Mouse (Mus musculus) heart, embryonic 13.5 days (tissue): Measurements from ENCODE around the gene Iqcf3. TPM values are rescaled to one million over a fixed set of nuclear protein-coding genes. Genes with fewer than 3 reads are reported as not detected.
"Not testable (repeated sequence)": the region's sequence is repeated elsewhere in the genome, so short reads cannot be mapped to it uniquely, and the experiment has no call there.

ENCODE experiments used
- ATAC-seq: fragments of 200-750 bp; cut with Nextera tagmentation; 2 replicates; pipeline ENCODE4 v1.8.0; 2017; ENCODE audit warnings: moderate TSS enrichment; ENCODE audit not compliant: insufficient number of reproducible peaks, low FRiP score, low TSS enrichment; ENCODE audit errors: extremely low read depth
- H3K27ac ChIP-seq: fragments of 300-500 bp; sonication (generic); replicated peaks from 2 replicates; pipeline ENCODE4 v1.5.1; 2015; ENCODE audit warnings: moderate library complexity, mild to moderate bottlenecking, inconsistent platforms
- H3K27me3 ChIP-seq: fragments of 300-500 bp; sonication (generic); replicated peaks from 2 replicates; pipeline ENCODE4 v1.6.1; 2015; ENCODE audit warnings: mild to moderate bottlenecking, inconsistent platforms
- H3K36me3 ChIP-seq: fragments of 300-500 bp; sonication (generic); 2 replicates; pipeline ENCODE4 v1.6.1; 2015; ENCODE audit warnings: mild to moderate bottlenecking, inconsistent platforms
- H3K4me1 ChIP-seq: fragments of 300-500 bp; sonication (generic); 2 replicates; pipeline ENCODE4 v1.6.1; 2015; ENCODE audit warnings: inconsistent platforms
- H3K4me2 ChIP-seq: fragments of 300-500 bp; sonication (generic); 2 replicates; pipeline ENCODE4 v1.6.1; 2015; ENCODE audit warnings: inconsistent platforms, mild to moderate bottlenecking, moderate library complexity
- H3K4me3 ChIP-seq: fragments of 300-500 bp; sonication (generic); 2 replicates; pipeline ENCODE4 v1.5.1; 2015; ENCODE audit warnings: moderate library complexity, mild to moderate bottlenecking, inconsistent platforms
- H3K9ac ChIP-seq: fragments of 300-500 bp; sonication (generic); 2 replicates; pipeline ENCODE4 v1.6.1; 2015; ENCODE audit warnings: inconsistent platforms, mild to moderate bottlenecking, moderate library complexity
- H3K9me3 ChIP-seq: fragments of 300-500 bp; sonication (generic); 2 replicates; pipeline ENCODE4 v1.6.1; 2016; ENCODE audit warnings: inconsistent platforms
- WGBS: fragments of 180-500 bp; shearing (Covaris S2); methylation state at CpG from one replicate; pipeline ENCODE4 v1.1.7; 2015; ENCODE audit warnings: mixed read lengths; 5-methylcytosine and 5-hydroxymethylcytosine counted together
- polyA plus RNA-seq: library from polyadenylated mRNA; unstranded; fragments of >200 nt; fragmentation: Nextera tagmentation; extraction: Ambion mirVana; gene quantifications from 2 replicates; pipeline ENCODE4 v1.2.1, GENCODE M21; 2015

Iqcf3 gene
- polyA plus RNA-seq, 1 experiment from 2014 or later: not detected

DNA sequence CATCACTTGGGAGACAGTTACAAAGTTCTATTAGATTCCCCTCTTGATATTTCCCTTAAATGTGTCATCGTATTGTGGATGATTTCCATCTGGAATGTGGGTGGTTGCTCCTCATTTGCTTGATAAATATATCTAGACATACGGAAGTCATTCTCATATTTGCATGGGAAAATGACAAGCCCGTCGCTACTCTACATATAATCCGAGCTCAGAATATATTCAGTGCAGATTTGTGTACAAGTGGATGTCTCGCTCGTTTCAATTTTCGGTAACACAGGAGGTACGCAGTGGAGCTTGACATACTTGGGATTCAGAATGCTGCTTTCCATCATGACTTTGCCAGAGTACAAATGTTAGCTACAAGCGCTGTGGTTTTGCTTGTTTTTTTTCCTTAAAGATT lies 52.1 kb downstream of the Iqcf3 start:
- peaks cover 14% of the 10 kb centered on the region for H3K4me1 ChIP-seq
- H3K9me3 ChIP-seq: no peaks in the 10 kb centered on the region
- H3K4me2 ChIP-seq: no peak overlapping the region
- H3K9ac ChIP-seq: no peak overlapping the region
- H3K4me3 ChIP-seq: no peak overlapping the region
- H3K36me3 ChIP-seq: no peaks in the 10 kb centered on the region
- H3K27ac ChIP-seq: no peak overlapping the region
- WGBS: 85% methylated on average over 10 of the region's 10 CpGs
- no peak for ATAC-seq
- peaks cover 38% of the 10 kb centered on the region for H3K27me3 ChIP-seq

DNA sequence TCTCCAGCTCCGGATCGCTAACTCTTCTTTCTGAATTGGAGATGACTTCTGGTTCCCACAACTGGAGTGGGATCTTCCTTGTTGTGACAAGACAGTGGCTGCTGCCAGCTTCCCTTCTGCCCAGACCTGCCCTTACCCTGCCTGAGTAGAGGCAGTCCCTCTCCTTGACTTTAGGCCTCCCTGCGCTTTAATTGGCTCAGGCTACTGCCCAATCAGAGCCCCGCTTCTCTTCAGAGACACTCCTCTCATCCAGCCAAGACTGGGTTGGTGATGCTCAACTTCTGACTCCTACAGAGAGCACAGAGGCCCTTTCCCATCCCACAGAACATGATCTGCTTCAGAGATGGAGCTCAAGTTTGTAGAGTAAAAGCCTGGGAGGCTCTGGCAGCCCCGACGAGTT lies 57.2 kb downstream of the Iqcf3 start:
- ATAC-seq: no peak
- no peaks in the 10 kb centered on the region for H3K4me1 ChIP-seq
- H3K9me3 ChIP-seq: no peaks in the 10 kb centered on the region
- H3K9ac ChIP-seq: no peak overlapping the region
- no peaks in the 10 kb centered on the region for H3K36me3 ChIP-seq
- H3K27me3 ChIP-seq: peaks cover 27% of the 10 kb centered on the region
- H3K4me2 ChIP-seq: no peak overlapping the region
- no peak overlapping the region for H3K27ac ChIP-seq
- WGBS: 58% methylated on average over 6 of the region's 6 CpGs
- H3K4me3 ChIP-seq: no peak overlapping the region

GRCm38 (mm10) chr9:106501846-106502245 lies 59.6 kb downstream of the Iqcf3 start:
- WGBS: 78% methylated on average over 22 of the region's 22 CpGs
- peaks cover 16% of the 10 kb centered on the region; the same call in 1 of the 2 replicates for H3K27me3 ChIP-seq
- H3K4me3 ChIP-seq: no peak overlapping the region
- no peaks in the 10 kb centered on the region for H3K36me3 ChIP-seq
- no peaks in the 10 kb centered on the region for H3K4me1 ChIP-seq
- no peak overlapping the region for H3K27ac ChIP-seq
- H3K9ac ChIP-seq: no peak overlapping the region
- ATAC-seq: no peak
- no peak overlapping the region for H3K4me2 ChIP-seq
- H3K9me3 ChIP-seq: no peaks in the 10 kb centered on the region

GRCm38 (mm10) chr9:106499667-106500066 lies 61.8 kb downstream of the Iqcf3 start, which contains the start of gene Iqcf1:
Gene Iqcf1, plus strand, starts transcription at chr9:106499967.
- Histone ChIP-seq H3K27me3 (peaks cover 12% of the 10 kb centered on the region; the same call in 1 of the 2 replicates), H3K4me2 (no peak within 1 kb of the TSS), H3K9ac (no peak within 1 kb of the TSS), H3K27ac (no peak within 1 kb of the TSS), H3K9me3 (no peaks in the 10 kb centered on the region), H3K36me3 (no peaks in the 10 kb centered on the region), H3K4me3 (no peak within 1 kb of the TSS), H3K4me1 (no peaks in the 10 kb centered on the region)
- 83% methylated on average over 6 of the region's 6 CpGs for WGBS
- ATAC-seq: no peak

DNA sequence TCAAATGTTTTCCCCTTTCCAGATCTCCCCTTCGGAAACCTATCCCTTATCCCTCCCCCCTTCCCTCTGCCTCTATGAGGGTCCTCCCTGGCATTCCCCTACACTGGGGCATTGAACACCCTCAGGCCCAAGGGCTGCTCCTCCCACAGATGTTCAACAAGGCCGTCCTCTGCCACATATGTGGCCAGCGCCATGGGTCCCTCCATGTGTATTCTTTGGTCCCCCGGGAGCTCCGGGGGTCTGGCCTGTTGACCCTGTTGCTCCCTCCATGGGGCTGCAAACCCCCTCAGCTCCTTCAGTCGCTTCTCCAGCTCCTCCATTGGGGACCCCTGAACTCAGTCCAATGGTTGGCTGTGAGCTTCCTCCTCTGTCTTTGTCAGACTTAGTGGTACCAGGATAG lies 73.8 kb downstream of the Iqcf3 start:
- not testable (repeated sequence) for H3K27ac ChIP-seq, H3K27me3 ChIP-seq, H3K4me2 ChIP-seq, H3K4me3 ChIP-seq, H3K9me3 ChIP-seq, ATAC-seq, H3K9ac ChIP-seq
- peaks cover 11% of the 10 kb centered on the region for H3K4me1 ChIP-seq
- 87% methylated on average over 6 of the region's 6 CpGs for WGBS
- H3K36me3 ChIP-seq: peaks cover 40% of the 10 kb centered on the region

DNA sequence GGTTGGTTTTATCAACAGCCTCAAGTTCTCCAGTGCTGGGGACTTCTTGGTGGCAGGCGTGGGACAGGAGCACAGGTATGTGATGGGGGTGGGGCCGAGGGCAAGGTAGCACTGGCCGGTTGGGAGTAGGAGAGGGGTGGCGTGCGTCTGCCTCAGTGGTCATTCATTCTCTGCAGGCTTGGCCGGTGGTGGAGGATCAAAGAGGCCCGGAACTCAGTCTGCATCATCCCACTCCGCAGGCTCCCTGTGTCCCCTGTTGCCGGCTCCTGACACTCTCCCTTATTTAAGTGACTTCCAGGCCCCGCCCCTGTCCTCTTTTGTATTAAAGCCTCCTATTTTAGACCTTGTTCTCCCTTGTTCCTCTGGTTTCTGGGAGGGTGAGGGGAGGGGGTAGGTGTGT lies 76.4 kb downstream of the Iqcf3 start:
- Histone ChIP-seq H3K36me3 (peaks cover 63% of the 10 kb centered on the region), H3K27me3 (no peaks in the 10 kb centered on the region), H3K4me3 (no peak overlapping the region), H3K27ac (no peak overlapping the region), H3K4me2 (no peak overlapping the region), H3K9ac (no peak overlapping the region), H3K9me3 (no peaks in the 10 kb centered on the region), H3K4me1 (peaks cover 6% of the 10 kb centered on the region)
- no peak for ATAC-seq
- 84% methylated on average over 10 of the region's 10 CpGs for WGBS

DNA sequence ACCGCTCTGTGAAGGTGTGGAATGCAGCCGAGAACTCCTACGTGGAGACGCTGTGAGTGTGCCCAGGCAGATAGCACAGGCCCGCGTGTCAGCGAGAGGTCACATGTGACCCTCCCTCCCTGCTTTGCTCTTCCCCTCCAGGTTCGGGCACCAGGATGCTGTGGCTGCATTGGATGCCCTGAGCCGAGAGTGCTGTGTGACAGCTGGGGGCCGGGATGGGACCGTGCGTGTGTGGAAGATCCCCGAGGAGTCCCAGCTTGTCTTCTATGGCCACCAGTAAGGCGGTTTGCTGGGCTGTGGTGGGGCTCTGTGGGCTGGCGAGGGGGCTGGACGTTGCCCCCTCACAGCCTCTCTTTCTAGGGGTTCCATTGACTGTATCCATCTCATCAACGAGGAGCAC lies 77.8 kb downstream of the Iqcf3 start:
- H3K4me2 ChIP-seq: no peak overlapping the region
- H3K27me3 ChIP-seq: no peaks in the 10 kb centered on the region
- no peak overlapping the region for H3K4me3 ChIP-seq
- H3K4me1 ChIP-seq: no peaks in the 10 kb centered on the region
- no peaks in the 10 kb centered on the region for H3K9me3 ChIP-seq
- no peak overlapping the region for H3K9ac ChIP-seq
- no peak overlapping the region for H3K27ac ChIP-seq
- H3K36me3 ChIP-seq: peaks cover 66% of the 10 kb centered on the region
- ATAC-seq: no peak
- 88% methylated on average over 17 of the region's 17 CpGs for WGBS

DNA sequence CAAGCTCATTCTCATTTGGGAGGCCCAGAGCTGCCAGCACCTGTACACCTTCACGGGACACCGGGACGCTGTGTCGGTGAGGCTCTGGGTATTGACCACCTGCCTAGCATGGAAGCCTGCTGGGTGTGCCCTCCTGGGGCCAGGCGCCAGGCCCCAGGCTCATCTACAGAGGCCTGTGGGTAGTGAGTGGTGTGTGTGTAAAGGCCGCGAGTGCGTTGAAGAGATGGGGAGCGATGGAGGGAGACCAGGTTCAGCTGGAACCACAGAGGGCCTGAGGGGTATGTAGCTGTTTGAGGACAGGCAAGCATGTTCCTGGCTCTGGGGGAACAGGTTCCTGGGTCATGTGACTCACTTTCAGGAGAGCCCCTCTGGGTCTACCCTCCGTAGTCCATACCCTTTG lies 78.3 kb downstream of the Iqcf3 start:
- no peaks in the 10 kb centered on the region for H3K9me3 ChIP-seq
- H3K4me2 ChIP-seq: no peak overlapping the region
- no peak overlapping the region for H3K27ac ChIP-seq
- no peak overlapping the region for H3K4me3 ChIP-seq
- H3K36me3 ChIP-seq: peaks cover 66% of the 10 kb centered on the region
- H3K4me1 ChIP-seq: peaks cover 3% of the 10 kb centered on the region
- no peaks in the 10 kb centered on the region for H3K27me3 ChIP-seq
- no peak overlapping the region for H3K9ac ChIP-seq
- ATAC-seq: no peak
- WGBS: 92% methylated on average over 10 of the region's 10 CpGs

DNA sequence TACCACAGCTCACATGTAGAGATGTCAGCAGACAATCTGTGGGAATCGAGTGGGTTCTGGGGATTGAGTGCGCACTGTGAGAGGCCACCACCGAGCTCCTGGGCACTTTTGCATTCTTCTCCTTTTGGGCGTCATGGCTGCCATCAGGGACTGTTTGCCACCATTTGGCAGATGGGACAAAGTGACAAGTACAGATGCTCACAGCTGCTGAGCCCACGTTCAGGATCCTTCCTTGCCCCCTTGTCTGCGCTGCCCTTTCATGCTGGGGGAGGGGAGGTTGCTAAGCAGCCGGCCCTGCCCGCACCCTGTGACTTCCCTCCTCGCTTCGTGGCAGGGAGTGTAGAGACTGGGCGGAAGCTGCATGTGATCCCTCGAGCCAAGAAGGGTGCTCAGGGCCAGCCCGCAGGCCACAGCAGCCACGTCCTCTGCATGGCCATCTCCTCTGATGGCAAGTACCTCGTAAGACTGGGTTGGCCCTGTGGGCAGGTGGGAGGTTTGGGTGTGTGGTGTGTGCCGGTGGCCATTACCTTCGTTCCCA lies 78.8 kb downstream of the Iqcf3 start:
- ATAC-seq: no peak
- peaks cover 8% of the 10 kb centered on the region for H3K4me1 ChIP-seq

GRCm38 (mm10) chr9:106481676-106482075 lies 79.8 kb downstream of the Iqcf3 start:
- no peak for ATAC-seq
- H3K9me3 ChIP-seq: no peaks in the 10 kb centered on the region
- no peak overlapping the region for H3K27ac ChIP-seq
- peaks cover 66% of the 10 kb centered on the region for H3K36me3 ChIP-seq
- 89% methylated on average over 13 of the region's 13 CpGs for WGBS
- H3K4me2 ChIP-seq: no peak overlapping the region
- no peaks in the 10 kb centered on the region for H3K27me3 ChIP-seq
- H3K4me3 ChIP-seq: no peak overlapping the region
- no peak overlapping the region for H3K9ac ChIP-seq
- H3K4me1 ChIP-seq: peaks cover 10% of the 10 kb centered on the region

More for the DNA sequence above, 78.8 kb downstream of the Iqcf3 start:
- WGBS: 80% methylated on average over 17 of the region's 17 CpGs
- no peak overlapping the region for H3K9ac ChIP-seq
- H3K36me3 ChIP-seq: peaks cover 66% of the 10 kb centered on the region
- no peaks in the 10 kb centered on the region for H3K9me3 ChIP-seq
- H3K27ac ChIP-seq: no peak overlapping the region
- H3K27me3 ChIP-seq: no peaks in the 10 kb centered on the region
- H3K4me2 ChIP-seq: no peak overlapping the region
- no peak overlapping the region for H3K4me3 ChIP-seq

- Histone ChIP-seq H3K4me2 (no peak overlapping the region), H3K27me3 (no peaks in the 10 kb centered on the region), H3K4me3 (no peak overlapping the region), H3K9me3 (no peaks in the 10 kb centered on the region), H3K4me1 (peaks cover 16% of the 10 kb centered on the region), H3K36me3 (peaks cover 61% of the 10 kb centered on the region), H3K27ac (no peak overlapping the region), H3K9ac (no peak overlapping the region)
- ATAC-seq: no peak
- WGBS: 92% methylated on average over 15 of the region's 15 CpGs
Observed at GRCm38 (mm10) chr9:106481075-106481474, 80.4 kb downstream of the Iqcf3 start.

GRCm38 (mm10) chr9:106480541-106480940 lies 80.9 kb downstream of the Iqcf3 start:
- 85% methylated on average over 7 of the region's 7 CpGs for WGBS

More at GRCm38 (mm10) chr9:106480541-106480940, 80.9 kb downstream of the Iqcf3 start:
- H3K9ac ChIP-seq: no peak overlapping the region
- H3K4me2 ChIP-seq: no peak overlapping the region
- H3K4me3 ChIP-seq: no peak overlapping the region
- no peaks in the 10 kb centered on the region for H3K27me3 ChIP-seq
- H3K9me3 ChIP-seq: no peaks in the 10 kb centered on the region
- ATAC-seq: no peak
- H3K27ac ChIP-seq: no peak overlapping the region
- H3K4me1 ChIP-seq: peaks cover 21% of the 10 kb centered on the region
- H3K36me3 ChIP-seq: peaks cover 55% of the 10 kb centered on the region
